Mouse (Mus musculus) adrenal gland, adult 8-10 months (tissue): ENCODE measurements around the gene Tbc1d16. TPM values are rescaled to one million over a fixed set of nuclear protein-coding genes. Genes with fewer than 3 reads are reported as not detected.

Experiments
- DNase-seq: peaks from one replicate; pipeline ENCODE4 v3.0.0; 2022
- total RNA-seq, 4 experiments: library from RNA; stranded (reverse); gene quantifications; 2 replicates each; pipeline ENCODE4 v1.2.4; 2022

Gene Tbc1d16
- total RNA-seq, 4 experiments from 2014 or later: 17.1 to 26.4 (median 22.0) TPM

GRCm38 (mm10) chr11:119176389-119177179, 51.7 kb downstream of the Tbc1d16 start:
- no peak for DNase-seq

DNA sequence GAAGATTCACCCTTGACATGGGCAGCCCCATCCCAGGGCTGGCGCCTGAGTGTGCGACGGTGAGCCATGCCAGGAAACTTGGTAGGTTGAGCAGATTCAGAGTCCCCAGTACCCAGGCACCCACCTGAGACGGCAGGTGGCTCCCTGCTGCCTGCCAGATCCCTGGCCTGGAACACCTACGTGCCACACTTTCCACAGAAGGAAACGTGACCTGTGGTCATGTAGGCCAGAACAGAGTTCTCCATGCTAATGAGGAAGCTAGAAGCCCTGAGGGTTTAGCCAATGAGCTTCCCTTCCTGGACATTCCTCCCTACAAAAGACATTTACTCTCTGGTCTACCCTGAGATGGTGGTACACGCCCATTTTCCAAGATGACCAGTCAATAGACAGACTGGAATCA, 56.7 kb downstream of the Tbc1d16 start:
- DNase-seq: no peak

DNA sequence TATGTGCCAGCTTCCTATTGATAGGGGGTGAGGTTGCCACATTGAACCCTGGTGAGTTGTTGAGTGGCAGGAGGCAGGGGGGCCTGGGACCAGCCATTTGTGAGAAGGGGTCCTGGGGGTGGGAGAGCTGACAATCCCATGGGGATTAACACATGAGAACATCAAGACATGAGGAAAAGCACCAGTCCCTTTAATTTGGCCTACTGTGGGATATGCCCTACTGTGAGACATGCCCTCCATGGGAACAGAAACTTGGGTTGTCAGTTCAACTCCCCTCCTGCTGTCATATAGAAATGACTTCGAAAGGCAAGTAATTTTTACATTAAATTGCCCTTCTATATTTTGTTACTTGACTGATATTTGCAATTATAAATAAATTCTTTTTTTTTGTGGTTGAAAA, 59.4 kb downstream of the Tbc1d16 start:
- DNase-seq: no peak

DNA sequence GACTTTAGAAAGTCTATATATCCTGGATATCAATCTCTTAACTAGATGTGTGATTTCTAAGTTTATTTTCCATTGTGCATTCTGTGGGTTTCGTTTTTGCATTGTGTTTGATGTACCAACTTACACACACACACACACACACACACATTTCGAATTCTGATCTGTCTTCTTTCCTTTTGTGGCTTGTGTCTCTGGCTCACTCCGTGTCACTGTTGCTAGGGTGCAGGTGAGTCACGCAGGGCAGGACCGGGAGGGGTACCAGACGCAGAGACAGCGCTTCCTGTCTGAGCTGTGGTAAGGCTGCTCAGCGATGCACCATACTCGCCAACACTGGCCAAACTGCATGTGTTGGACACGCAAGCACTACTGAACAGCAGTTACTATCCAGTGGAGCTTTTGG, 62.3 kb downstream of the Tbc1d16 start:
- DNase-seq: no peak

DNA sequence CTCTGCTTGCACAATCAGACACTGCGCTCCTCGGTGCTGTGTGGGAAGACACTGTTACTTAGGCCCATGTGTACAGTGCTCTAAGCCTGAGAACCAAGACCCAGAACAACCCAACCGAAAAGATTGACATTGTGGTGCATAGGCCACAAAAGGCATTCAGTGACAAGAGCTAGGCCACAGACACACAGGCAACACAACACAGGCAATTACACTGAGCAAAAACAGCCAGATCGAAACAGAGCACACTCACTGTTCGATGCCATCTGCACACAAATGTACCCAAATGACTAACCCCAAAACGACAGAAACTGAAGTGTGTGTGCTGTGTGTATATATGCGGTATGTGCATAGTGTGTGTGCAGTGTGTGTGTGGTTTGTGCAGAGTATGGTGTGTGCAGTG, 63.9 kb downstream of the Tbc1d16 start:
- DNase-seq: no peak

DNA sequence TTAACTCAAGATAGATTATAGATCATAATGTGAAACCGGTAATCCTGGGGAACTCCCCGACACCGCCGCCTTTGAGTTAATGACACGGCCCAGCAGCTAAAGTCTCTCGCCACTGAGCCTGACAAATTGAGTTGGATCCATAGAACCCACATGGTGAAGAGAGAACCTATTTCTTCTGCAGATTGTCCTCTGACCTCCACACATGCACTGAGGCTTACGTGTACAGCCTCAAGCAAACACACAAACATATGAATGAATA, 64.6 kb downstream of the Tbc1d16 start:
- no peak for DNase-seq

DNA sequence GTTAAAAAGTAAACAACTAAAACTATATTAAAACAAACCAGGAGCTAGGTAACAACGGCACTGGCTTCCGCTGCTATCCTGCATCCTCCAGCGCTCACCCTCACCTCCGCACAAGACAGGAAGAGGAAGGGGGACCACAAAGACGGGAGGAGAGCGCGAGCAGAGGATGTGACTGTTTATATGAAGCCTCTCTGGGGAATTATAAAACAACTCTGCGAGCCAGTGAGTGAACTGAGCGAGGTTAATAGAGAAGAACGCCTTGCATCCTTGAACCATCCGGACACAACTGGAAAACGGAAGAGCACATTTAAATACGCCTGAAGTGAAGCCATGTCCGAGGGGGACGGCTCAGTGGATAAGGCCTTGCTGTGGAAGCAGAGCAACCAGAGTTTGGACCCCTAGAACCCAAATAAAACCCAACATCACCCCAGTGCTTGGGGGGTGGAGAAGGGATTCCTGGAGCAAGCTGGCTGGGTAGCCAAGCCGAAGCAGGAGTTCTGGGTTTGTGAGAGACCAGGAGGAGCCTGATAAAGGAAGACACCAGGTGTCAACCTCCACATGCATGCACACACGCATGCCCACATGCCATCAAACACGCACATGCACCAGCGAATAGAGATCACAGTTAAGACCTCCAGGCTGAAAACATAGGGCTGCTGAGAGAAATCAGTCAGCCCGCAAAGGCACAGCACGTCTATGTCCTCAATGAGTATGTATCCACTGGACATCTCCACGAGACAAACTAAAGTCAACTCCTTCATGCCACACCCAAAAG, 65.2 kb downstream of the Tbc1d16 start:
- no peak for DNase-seq

DNA sequence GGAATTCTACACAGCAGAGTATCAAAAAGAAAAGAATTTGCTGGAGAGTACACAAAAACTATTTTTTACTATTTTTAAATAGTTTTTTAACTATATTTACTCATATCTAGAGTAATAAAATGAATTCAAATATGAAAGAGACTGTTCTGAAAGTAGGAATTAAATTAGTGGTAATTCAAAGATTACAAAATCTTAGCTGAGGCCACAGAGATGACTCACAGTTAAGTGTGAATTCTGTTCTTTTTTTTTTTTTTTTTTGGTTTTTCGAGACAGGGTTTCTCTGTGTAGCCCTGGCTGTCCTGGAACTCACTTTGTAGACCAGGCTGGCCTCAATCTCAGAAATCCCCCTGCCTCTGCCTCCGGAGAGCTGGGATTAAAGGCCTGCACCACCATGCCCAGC, 66.6 kb downstream of the Tbc1d16 start:
- DNase-seq: no peak

DNA sequence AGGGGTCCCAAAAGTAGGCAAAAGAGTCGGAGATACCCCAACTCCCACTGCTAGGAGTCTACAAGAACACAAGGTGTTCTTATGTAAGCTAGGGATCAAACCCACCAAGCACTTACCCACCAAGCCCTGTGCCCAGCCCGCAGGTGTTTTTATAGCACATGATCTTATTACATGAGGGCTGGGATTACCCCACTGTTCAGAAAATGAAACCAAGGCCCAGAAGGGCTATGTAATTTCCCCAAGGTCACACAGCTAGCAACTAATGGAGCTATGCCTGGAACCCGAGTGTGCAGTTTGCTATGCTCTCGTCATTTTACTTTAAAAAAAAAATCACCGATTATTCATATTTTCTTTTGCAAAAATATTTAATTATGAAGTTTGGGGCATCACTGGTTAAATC, 68.2 kb downstream of the Tbc1d16 start:
- DNase-seq: no peak

DNA sequence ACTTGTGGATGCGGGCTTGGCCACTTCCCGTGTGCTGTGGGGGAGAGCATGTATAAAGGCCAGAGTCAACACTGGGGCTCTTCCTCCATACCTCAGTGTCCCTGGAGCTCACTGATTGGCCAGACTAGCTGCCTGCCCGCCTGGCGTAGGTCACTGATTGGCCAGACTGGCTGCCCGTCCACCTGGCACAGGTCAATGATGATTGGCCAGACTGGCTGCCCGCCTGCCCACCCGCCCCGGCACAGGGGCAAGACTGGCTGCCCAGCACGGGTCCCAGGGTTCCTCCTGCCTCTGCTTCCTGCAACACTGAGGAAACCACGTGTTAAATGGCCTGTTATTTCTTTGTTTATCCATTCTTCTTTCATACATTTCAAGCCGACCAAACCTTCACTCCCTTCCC, 68.8 kb downstream of the Tbc1d16 start:
- no peak for DNase-seq

GRCm38 (mm10) chr11:119157377-119158189, 70.7 kb downstream of the Tbc1d16 start:
- no peak for DNase-seq

- no peak for DNase-seq
These were observed 71.6 kb downstream of the Tbc1d16 start for GRCm38 (mm10) chr11:119156481-119157254.

DNA sequence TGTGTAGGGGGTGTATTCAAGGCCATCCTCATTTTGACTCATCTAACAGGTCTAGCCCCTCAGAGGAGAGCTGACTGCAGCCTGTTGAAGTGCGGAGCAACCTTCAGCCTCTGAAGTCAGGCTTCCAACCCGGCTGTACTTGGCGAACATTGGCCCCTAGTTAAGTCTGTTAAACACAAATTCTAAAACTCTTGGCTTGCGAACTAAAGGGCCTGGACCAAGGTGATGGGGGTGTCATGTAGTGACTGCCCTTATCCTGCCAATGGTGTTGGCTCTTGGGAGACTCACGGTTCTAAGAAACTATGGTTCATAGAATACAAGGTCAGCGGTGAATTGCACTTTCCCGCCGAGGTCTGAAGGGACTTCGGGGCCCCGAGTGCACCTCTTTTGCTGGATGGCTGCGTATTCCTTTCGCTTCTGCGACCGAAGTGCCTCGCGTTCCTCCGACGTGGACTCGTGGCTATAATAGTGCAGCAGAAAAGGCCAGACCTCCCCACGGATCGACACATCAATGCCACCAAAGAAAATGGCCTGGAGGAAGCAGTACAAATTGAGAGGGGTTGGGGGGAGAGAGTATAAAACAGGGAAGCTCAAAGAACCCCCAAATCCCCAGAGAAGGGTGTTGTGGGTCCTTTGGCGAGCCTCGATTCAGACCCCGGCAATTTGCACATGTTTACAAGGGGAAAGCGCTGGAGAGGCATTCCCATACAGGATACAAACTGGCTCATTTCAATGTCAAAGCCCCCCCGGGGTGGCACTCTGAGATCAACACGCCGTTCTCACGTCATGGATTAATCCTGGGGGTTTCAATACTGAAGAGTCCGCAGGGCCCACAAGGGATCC, 72.4 kb downstream of the Tbc1d16 start:
- no peak for DNase-seq

GRCm38 (mm10) chr11:119152321-119152831, 75.9 kb downstream of the Tbc1d16 start:
- DNase-seq: peak; percentile 83

- no peak for DNase-seq
These were observed 77.2 kb downstream of the Tbc1d16 start for GRCm38 (mm10) chr11:119151073-119151607.

GRCm38 (mm10) chr11:119150442-119150841, 77.9 kb downstream of the Tbc1d16 start:
- DNase-seq: no peak

DNA sequence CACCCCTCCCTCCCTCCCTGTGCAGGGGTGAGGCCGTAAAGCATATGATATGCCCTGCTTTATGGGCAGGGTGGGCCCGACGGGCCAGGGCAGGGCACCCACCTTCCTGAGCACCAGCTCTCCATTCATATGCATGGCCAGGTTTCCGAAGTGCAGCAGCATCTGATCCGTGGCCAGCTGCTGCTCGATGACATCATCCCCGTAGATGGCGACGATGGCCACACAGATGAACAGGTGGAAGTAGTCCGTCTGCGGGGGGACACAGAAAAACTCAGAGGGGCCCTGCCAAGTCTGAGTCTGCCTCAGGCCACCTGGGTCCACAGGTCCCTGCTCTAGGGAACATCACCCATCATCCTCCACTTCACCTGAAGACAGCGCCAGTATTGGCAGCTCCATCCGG, 79.5 kb downstream of the Tbc1d16 start:
- DNase-seq: no peak

DNA sequence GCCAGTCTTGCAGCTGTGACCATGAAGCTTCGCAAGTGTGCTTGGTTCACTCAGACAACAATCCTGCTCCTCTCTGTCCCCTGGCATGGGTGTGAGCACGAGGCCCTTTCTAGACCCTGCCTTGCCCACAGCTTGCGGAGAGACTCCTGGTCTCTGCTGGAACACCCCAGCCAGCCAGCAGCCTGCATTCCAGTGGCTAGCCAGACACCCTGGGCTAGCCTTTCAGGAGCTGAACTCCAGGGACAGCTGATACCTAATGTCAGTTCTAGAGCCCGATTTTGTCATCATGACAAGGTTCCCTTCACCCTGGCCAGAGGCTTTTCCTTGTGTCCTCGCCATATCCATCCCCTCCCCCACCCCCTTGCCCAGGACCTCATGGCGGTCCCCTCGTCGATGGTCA, 81.1 kb downstream of the Tbc1d16 start:
- no peak for DNase-seq

DNA sequence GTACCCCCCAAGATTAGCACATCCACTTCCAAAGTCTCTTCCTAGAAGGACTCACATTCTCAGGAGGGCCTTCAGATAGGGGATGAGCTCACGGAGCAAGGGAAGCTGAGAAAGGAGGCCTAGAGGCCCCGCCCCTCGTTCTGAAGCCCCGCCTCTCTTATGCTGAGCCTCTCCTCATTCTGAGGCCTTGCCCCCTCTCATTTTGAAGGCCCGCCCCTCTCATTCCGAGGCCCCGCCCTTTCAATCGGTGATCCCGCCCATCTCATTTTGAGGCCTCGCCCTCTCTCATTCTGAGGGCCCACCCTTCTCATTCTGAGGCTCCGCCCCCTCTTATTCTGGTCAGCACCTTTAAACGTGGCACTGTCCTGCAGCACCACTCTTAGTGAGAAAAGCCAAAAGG, 82.2 kb downstream of the Tbc1d16 start:
- peak; percentile 72 for DNase-seq

DNA sequence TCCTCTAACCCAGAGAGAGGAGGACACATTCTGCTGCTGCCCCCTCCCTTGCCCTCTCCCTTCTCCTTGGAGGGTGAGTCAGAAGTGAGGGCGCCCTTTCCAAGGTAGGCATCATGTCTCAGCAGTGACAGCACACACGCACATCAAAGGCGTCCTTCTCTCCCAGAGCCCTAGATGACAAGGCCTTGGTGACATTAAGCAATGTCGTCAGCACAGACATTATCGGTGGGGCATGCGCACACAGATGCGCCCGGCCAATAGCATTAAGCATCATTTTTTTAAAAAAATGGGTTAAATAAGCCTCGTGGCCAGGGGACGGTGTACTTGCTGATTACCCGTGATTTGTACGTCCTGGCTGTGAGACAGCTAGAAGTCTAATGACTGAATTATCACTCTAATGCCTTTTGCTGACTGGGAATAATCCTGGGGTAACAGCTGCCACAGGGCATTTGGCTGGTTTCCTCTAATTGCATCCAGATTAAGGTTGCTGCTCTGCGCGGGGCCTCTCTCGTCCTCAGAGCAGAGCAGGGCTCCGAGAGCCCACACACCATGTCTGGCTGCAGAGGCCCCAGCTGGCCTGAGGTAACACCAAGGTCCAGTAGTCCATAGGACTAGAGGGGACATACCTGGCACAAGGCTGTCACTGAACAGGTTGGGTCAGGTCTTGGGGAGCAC, 83.4 kb downstream of the Tbc1d16 start:
- DNase-seq: peak; percentile 93
